Mouse (Mus musculus): ENCODE measurements around the gene Arsg.

GRCm38 (mm10) chr11:109587019-109587418 is 113.8 kb downstream of the Arsg start:
- TF ChIP-seq POLR2A (IDR thresholded peaks at IDR 0.05; ENCODE audit: insufficient read depth, low read depth, low read length), result no peak
- TF ChIP-seq CTCF (IDR thresholded peaks at IDR 0.05; ENCODE audit: insufficient read depth, low read depth, low read length), result no peak
